ENCODE assay signal across 16 mouse cellular contexts in the genomic region with DNA sequence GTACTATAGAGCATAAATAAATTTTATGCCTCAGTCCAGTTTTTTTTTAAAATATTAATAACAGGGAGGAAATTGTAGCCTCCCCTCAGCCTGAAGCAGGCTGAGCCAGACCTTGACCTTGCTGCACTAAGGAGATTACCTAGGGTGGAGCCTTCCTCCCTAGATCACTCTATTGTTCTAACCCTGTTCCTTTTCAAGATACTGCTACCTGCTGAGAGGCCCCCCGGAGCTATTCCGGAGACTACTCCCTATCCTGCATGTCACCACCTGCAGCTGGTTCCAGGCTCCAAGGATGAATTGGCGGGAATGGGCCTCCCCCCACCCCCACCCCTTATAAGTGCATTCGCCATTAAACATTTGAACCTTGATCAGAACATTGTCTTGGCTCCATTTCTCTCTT. TPM values are rescaled to one million over a fixed set of nuclear protein-coding genes. Genes with fewer than 3 reads are reported as not detected.
"Had no signal": no experiment of that assay in that cellular context is flagged by ENCODE, and none has a peak within 500 bp of the region (broad histone marks: within the 10 kb centered on the region; RNA-seq: fewer than 3 reads in every experiment).

No protein-coding gene starts in this region.

RNA-seq across cellular contexts. Expression of gene Gm11983, which starts 15.9 kb away (rescaled TPM):
- polyA plus RNA-seq: liver, postnatal 0 days; lung, adult 2 months; lung, embryonic 15.5 days; lung, postnatal 0 days; macrophage; midbrain, embryonic 12.5 days; midbrain, embryonic 14.5 days; midbrain, embryonic 16.5 days; myocyte; neural tube, embryonic 11.5 days; neural tube, embryonic 13.5 days; neural tube, embryonic 15.5 days; small intestine, adult 2 months; stomach, embryonic 14.5 days; stomach, embryonic 16.5 days; thymus, postnatal 0 days had no signal
